Mouse (Mus musculus): ENCODE data around the gene Myom1. TPM values are rescaled to one million over a fixed set of nuclear protein-coding genes. Genes with fewer than 3 reads are reported as not detected.

Gene Myom1
- total RNA-seq, 1 experiment from 2014 or later, result 1.0 TPM

DNA sequence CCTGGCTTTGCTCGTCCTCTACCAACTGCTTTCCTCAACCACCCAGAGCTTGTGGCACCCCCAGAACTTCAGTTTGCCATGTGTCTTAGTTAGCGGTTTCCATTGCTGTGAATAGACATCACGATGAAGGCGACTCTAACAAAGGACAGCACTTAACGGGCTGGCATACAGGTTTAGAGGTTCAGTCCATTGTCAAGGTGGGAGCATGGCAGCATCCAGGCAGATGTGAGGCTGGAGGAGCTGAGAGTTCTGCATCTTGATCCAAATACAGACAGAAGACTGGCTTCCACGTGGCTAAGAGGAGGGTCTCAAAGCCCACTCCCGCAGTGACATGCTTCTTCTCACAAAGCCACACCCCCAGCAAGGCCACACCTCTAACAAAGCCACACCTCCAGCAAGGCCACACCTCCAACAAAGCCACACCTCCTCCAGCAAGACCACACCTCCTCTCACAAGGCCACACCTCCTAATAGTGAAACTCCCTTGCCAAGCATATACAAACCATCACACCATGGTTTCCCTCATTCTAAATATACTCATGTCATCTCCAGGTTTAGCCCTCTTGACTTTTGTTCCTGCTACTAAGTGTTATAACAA, 8.3 kb downstream of the Myom1 start:
- ATAC-seq (ENCODE audit: extremely low read depth, insufficient number of reproducible peaks, low FRiP score, poor library complexity, severe bottlenecking), result 0 out of 2 replicates have a peak, but pooled peaks have one; percentile 23

DNA sequence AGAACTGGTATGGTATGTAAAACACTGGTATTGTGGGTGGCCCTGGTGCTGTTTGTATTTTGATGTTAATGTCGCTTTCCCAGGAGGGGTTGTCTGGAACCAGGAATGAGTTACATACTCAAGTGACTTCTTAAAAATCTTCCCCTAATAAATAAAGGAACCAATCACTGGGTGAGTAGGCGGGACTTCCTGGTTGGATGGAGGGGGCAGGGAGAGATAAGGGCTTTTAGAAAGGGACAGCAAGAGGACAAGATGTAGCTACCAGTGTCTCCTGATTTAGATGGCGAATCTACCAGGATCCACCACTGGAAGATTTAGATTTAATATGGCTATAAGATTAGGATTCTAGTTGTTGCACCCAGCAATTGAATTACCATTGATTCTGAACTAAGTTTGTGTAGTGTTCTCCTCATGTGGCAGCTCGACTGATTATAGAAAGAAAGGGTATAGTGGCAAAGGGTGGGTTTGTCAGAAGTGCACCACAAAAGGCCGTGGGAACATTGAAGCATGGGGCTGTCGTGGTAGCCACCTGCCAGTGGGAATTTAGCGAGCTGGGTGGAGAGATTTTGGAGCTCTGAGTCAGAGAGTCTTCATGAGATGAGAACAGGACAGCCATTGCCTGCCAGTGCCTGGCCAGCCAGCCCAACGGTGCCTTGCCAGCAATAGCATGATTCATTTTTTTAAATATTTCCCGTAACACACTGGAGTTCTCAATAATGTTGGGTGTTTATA, 9.7 kb downstream of the Myom1 start:
- ATAC-seq (ENCODE audit: extremely low read depth, insufficient number of reproducible peaks, low FRiP score, poor library complexity, severe bottlenecking), result no peak

DNA sequence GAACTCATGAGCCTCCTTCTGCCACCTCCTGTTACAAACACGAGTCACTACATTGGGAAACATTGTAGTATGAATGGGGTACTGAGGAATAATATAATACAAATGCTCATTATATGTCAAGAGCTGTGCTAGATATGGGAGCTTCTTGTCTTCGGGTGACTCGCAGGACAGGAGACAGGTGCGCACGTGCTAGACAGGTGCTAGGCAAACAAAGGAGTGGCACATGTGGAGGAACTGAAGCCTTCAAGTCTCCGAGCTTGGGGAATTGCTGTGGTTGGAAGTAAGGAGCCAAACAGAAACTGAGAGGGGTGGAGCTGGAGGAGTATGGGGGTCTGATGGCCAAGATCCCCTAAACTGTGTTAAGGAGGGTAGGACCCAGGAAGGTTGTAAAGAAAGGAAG, 10.7 kb downstream of the Myom1 start:
- no peak for ATAC-seq (ENCODE audit: extremely low read depth, insufficient number of reproducible peaks, low FRiP score, poor library complexity, severe bottlenecking)

DNA sequence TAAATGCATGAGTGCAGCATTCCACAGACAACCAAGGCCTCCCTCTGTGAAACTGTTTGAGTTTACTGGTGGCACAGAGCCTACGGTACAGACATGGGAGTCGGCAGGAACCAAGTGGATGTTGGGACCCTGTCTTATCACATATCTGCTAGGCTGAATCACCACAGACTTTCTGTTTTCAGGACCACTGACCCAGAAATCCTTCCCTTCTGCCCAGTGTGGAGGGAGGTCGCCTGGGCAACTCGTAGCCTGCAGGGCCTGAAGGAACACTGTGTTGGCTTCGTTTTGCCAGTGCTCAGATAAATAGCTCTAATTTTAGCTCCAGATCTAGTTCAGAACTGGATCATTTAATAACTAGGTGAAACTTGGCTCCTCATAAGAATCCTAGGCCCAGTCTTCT, 12.5 kb downstream of the Myom1 start:
- ATAC-seq (ENCODE audit: extremely low read depth, insufficient number of reproducible peaks, low FRiP score, poor library complexity, severe bottlenecking), result no peak

DNA sequence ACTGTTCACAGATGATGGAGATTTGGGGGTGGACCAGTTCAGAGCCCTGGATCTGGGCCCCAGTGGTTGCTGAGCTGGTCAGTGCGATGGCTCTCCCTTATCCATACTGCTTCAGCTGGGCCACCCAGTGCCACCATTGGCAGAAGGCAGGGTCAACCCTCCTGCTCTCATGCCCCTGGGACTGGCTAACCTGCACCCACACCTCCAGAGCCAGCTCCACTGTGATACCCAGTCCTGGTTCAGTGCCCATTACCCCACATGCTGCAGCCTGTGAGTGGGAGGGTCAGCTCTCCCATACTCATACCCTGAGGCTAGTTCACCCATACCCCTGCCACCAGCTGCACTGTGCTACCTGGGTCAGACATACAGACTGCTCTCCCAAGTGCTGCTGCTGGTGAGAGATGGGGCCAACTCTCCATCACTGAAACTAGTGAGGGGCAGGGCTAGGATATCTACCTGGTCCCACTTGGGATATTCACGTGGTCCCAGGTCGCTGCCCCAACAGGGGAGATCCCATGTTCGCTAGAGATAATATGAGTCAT, 15.1 kb downstream of the Myom1 start:
- no peak for ATAC-seq (ENCODE audit: extremely low read depth, insufficient number of reproducible peaks, low FRiP score, poor library complexity, severe bottlenecking)

DNA sequence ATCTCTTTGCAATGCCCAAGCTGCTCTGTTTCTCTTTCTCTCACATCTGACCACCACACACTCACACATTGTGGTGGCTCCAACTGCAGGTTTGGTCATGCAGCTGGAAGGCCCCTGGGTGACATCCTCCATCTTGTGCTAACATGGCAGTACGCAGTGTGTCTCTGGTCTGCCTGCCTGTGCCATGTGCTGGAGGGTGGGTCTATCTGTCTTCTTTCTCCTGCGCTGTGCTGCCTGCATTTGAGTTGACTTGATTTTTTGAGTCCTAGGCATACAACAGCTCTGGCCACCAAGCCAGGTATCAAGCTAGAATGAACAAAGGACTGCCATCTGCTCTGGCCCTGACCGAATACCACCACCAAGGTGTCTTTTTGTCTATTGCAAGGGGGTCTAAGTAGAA, 15.7 kb downstream of the Myom1 start:
- no peak for ATAC-seq (ENCODE audit: extremely low read depth, insufficient number of reproducible peaks, low FRiP score, poor library complexity, severe bottlenecking)

DNA sequence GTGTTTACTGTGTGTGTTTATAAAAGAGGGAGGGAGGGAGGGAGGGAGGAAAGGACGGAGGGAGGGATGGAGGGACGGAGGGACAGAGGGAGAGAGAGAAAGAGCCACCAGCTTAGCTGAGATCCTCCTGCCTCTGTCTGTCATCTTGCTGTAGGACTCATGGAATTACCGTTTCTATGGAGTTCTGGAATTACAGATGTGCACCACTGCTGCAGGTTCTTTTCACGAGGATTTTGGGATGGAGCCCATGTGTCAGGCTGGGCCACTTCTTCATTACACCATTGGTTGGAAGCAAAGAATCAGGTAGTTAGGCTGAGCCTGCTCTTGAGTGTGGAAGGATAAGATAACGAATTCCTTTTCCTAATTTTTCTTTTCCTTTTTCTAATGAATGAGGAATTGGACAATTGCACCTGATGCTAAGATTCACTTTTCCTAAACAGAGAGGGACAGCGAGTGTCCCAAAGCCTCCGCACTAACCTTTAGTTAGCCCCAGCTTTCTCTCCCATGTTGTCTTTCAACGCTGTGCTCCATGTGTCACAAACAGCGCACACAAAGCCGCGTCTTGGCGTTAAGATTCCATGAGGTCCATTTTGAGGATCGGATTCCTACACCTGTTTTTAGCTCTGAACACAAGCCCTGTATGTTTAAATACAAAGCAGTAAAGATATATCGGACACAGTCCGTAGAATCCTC, 16.3 kb downstream of the Myom1 start:
- no peak for ATAC-seq (ENCODE audit: extremely low read depth, insufficient number of reproducible peaks, low FRiP score, poor library complexity, severe bottlenecking)

DNA sequence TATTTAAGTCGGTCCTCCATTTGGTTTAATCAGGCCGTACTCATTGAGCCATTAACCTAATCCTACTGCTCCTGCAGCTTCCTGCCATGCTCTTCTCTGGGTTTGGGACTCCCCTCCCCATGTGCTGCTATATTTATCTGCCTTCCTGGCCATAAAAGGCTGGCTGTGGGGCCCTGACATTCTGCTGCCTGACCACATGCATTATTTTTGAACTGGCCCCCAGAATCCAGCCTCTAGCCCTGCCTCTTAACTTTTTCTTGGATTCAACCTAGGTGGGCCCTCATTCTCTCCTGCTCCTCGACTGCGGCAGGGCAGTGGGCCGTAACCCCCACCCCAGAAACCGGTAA, 16.8 kb downstream of the Myom1 start:
- ATAC-seq (ENCODE audit: extremely low read depth, insufficient number of reproducible peaks, low FRiP score, poor library complexity, severe bottlenecking), result no peak

DNA sequence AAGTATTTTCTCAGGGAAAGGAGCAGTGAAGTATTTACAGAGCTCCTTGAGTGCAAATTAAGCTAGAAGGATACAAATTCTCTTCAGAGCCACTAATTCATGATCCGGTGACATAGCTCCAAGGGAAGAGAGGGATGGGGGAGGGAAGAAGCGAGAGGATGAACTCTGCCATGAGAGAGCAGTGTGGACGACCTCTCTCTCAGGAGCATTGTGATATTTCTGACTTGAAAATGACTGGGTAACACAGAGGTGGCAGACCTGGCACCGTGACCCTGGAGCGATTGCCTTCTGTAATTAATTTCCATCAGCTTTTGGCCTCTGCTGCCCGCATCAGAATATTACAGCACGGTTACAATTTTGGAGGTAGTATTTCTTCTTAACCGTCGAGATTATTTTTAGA, 17.4 kb downstream of the Myom1 start:
- ATAC-seq (ENCODE audit: extremely low read depth, insufficient number of reproducible peaks, low FRiP score, poor library complexity, severe bottlenecking), result no peak

DNA sequence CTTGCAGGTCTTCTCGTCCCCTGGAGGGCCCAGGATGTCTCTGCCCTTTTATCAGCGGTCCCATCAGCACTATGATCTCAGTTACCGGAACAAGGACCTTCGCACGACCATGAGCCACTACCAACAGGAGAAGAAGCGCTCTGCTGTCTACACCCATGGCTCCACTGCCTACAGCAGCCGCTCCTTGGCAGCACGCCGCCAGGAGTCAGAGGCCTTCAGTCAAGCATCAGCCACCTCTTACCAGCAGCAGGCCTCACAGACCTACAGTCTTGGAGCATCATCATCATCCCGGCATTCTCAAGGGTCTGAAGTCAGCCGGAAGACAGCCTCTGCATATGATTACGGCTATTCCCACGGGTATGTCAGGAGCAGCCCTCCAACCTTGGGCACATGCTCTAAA, 20.4 kb downstream of the Myom1 start:
- no peak for ATAC-seq (ENCODE audit: extremely low read depth, insufficient number of reproducible peaks, low FRiP score, poor library complexity, severe bottlenecking)

DNA sequence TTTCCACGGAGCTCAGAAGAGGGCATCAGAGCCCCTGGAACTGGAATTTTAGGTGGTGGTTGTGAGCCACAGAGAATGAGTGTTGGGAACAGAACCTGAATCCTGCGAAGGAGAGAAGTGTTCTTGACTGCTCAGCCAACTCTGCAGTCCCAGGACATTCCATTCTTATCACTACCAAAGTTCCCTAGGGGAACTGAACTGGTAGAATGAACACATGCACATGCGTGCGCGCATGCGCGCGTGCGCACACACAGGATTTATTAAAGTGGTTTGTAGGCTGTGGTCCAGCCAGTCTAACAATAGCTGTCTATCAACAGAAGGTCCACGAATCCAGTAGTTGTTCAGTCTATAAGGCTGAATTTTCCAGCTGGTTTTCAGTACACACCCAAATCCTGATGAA, 21.6 kb downstream of the Myom1 start:
- no peak for ATAC-seq (ENCODE audit: extremely low read depth, insufficient number of reproducible peaks, low FRiP score, poor library complexity, severe bottlenecking)

DNA sequence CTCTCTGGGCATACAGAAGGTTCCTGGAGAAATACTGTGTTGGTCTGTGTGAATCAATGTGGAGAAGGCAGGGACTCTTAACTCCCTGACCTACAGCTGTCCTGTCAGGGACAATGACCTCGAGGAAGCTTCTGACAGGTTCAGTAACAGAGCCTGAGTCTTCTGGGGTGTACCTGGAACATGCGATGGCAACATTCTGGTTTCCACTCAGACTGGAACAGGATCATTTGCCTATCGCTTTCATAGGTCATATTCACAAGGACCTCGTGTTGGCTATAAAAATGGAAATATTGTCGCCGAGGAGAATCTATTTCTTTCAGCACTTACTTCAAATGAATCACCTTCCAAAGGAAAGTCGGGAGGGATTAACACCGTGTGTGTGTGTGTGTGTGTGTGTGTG, 23.5 kb downstream of the Myom1 start:
- ATAC-seq (ENCODE audit: extremely low read depth, insufficient number of reproducible peaks, low FRiP score, poor library complexity, severe bottlenecking), result no peak

DNA sequence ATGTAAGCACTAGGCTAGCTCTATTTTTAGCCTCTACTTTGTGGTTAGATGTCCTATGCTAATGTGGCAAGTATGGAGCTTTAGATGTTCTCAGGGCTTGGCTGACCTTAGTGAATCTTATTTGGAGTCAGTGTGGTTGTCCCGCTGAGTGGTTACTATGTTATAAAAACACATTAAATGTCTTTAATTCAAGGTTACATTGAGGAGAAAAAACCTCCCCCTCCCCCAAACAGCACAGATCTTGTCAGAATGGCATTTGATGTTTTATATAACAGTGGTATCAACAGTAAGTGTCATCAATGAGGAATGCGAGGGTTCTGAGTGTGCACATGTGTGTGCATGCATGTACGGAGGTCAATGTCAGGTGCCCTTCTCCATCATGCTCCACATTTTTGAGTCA, 24.8 kb downstream of the Myom1 start:
- ATAC-seq (ENCODE audit: extremely low read depth, insufficient number of reproducible peaks, low FRiP score, poor library complexity, severe bottlenecking), result no peak

DNA sequence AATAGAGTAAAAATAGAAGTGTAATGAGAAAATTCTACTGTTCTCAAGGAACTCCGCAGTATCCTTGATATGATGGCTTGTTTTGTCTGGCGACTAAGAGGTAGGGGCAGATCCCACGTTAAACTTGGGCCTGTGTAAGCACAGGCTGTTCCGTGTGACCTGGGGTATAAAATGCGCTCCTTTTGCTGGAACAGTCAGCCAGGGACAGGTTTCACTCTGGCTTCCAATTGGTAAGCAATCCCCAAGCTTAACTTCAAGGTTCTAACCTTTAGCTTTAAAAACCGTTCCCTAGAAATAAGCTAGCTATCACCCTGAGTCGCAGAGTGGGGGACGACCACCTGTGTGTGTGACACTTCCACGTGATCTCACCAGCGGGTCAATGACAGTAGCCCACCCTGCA, 30.3 kb downstream of the Myom1 start:
- ATAC-seq (ENCODE audit: extremely low read depth, insufficient number of reproducible peaks, low FRiP score, poor library complexity, severe bottlenecking), result no peak

DNA sequence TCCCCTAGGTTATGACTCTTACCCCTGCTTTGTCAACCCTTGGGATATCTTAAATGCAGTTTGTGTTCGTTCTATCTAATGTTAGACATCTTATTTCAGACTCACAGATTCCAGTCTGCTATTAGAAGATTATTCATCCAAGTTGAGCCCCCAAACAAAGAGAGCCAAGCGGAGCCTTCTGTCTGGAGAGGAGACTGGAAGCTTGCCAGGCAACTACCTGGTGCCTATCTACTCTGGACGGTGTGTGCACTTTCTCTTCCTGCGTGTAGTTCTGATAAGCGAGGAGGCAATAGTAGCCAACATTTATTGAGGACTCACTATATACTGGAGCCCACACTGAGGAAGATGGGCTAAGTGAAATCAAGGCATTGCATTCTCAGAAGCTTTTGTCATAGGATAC, 32.0 kb downstream of the Myom1 start:
- no peak for ATAC-seq (ENCODE audit: extremely low read depth, insufficient number of reproducible peaks, low FRiP score, poor library complexity, severe bottlenecking)

DNA sequence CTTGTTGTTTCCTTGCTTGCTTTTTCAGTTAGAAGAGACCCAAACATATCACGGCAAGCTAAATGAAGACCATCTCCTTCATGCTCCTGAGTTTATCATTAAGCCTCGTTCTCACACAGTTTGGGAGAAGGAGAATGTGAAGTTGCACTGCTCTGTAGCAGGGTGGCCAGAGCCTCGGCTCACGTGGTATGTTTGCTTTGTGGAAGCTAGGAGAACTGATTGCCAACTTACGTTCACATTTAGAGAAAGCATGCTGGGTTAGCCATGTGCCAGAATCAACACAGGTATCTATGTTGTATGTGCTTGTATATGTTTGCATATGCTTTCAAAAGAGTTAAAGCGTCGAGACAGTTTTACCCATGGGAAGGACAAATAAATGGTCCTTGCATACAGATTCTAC, 34.8 kb downstream of the Myom1 start:
- no peak for ATAC-seq (ENCODE audit: extremely low read depth, insufficient number of reproducible peaks, low FRiP score, poor library complexity, severe bottlenecking)

DNA sequence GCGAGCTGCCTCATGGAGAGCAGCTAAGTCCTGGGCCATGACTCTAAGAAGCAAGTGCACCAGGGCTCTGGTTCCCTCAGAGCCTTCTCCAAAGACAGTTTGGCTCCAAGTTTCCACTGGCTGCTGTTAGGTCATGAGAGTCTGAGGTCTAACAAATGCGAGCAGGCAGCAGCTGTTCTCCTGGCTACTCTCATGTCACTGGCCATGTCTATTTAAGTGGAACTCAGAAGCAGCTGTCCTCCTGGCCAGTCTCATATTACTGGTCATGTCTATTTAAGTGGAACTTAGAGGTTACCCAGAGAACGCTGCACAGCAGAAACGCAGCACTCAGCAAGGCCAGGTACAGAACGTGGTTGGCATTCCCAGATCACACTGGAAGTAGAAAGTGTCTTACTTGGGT, 36.4 kb downstream of the Myom1 start:
- no peak for ATAC-seq (ENCODE audit: extremely low read depth, insufficient number of reproducible peaks, low FRiP score, poor library complexity, severe bottlenecking)

DNA sequence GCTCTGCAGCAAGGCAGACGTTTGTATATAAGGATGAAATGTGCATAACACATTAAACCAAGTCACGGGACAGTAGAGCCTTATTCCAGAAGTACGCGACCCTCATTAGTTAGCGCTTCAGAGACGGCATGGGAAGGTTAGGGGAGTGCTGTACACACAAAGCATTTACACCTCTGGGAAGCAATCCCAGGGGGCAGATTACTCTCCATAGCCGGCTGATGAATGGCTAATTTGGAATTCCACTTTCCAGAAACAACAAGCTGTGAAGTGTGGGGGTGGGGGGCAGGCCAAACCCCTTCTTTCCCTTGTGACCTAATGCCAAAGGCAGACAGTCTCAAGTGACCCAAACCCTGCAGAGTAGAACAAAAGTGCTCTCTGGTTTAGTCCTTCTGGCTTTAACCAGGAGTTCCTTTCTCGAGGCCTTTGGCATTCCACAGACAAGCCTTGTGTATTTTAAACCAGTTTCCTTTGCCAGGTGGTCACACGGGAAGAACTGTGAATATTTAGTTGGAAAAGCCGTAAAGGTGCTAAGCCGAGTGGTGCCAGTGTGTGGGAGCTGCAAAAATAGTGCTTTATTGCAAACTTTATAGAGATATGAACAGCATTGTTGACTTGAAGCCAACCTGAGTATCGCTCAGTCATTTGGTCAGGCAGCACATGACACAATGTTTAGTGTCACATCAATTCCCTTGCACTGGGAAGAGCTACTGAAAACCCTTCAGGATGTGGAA, 37.6 kb downstream of the Myom1 start:
- no peak for ATAC-seq (ENCODE audit: extremely low read depth, insufficient number of reproducible peaks, low FRiP score, poor library complexity, severe bottlenecking)

DNA sequence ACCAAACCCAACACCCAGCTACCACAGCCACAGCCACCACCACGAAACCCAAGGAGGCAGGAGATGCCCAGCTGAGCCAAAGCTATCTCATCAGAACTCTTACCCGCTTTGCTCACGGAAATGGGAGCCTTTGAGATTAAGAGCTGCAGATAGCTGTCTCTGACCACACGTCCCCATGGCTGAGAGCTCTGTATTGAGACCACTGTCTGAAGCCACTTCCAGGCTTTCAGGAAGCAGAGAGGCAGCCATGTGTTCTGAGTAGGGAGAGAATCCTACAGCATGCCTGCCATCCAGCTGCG, 38.1 kb downstream of the Myom1 start:
- ATAC-seq (ENCODE audit: extremely low read depth, insufficient number of reproducible peaks, low FRiP score, poor library complexity, severe bottlenecking), result no peak

DNA sequence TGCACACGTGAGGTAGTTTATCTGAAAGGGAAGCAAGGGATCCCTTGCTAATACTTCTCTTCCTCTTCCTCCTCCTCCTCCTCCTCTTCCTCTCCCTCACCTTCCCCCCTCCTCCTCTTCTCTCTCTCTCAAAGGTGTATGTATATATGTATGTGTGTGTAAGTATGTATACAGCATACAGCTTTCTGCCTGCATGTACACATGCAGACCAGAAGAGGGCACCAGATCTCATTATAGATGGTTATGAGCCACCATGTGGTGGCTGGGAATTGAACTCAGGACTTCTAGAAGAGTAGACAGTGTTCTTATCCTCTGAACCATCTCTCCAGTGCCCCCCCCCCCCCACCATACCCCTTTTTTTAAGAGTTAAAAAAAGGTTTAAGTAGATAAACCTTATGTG, 40.2 kb downstream of the Myom1 start:
- ATAC-seq (ENCODE audit: extremely low read depth, insufficient number of reproducible peaks, low FRiP score, poor library complexity, severe bottlenecking), result no peak
